Mouse (Mus musculus): ENCODE results near the gene Nrarp. TPM values are rescaled to one million over a fixed set of nuclear protein-coding genes. Genes with fewer than 3 reads are reported as not detected.
A peak's percentile ranks its signal among the peaks of the same experiment; 100 is the strongest.

Nrarp gene
- total RNA-seq, 2 experiments from 2014 or later: 0.42 to 3.0 TPM

GRCm38 (mm10) chr2:25172629-25173028, 7.9 kb upstream of the Nrarp start:
- no peak for ATAC-seq (replicated peaks; ENCODE audit: low FRiP score, poor library complexity, severe bottlenecking)

- ATAC-seq (replicated peaks; ENCODE audit: low FRiP score, poor library complexity, severe bottlenecking): no peak
Measured at GRCm38 (mm10) chr2:25173821-25174220, 6.7 kb upstream of the Nrarp start.

- ATAC-seq (replicated peaks; ENCODE audit: low FRiP score, poor library complexity, severe bottlenecking): no peak
Measured at GRCm38 (mm10) chr2:25174866-25175689, 5.5 kb upstream of the Nrarp start.

GRCm38 (mm10) chr2:25175690-25176078, 4.9 kb upstream of the Nrarp start:
- no peak for ATAC-seq (replicated peaks; ENCODE audit: low FRiP score, poor library complexity, severe bottlenecking)

GRCm38 (mm10) chr2:25176573-25176972, 4.0 kb upstream of the Nrarp start:
- ATAC-seq (replicated peaks; ENCODE audit: low FRiP score, poor library complexity, severe bottlenecking): no peak

GRCm38 (mm10) chr2:25177076-25177475, 3.5 kb upstream of the Nrarp start:
- no peak for ATAC-seq (replicated peaks; ENCODE audit: low FRiP score, poor library complexity, severe bottlenecking)

GRCm38 (mm10) chr2:25177685-25178084, 2.9 kb upstream of the Nrarp start:
- ATAC-seq (replicated peaks; ENCODE audit: low FRiP score, poor library complexity, severe bottlenecking): no peak

- no peak for ATAC-seq (replicated peaks; ENCODE audit: low FRiP score, poor library complexity, severe bottlenecking)
Measured at GRCm38 (mm10) chr2:25178285-25178972, 2.1 kb upstream of the Nrarp start.

GRCm38 (mm10) chr2:25179566-25180217, 866 bp upstream of the Nrarp start:
- no peak for ATAC-seq (replicated peaks; ENCODE audit: low FRiP score, poor library complexity, severe bottlenecking)

- peak; percentile 75 for ATAC-seq (replicated peaks; ENCODE audit: low FRiP score, poor library complexity, severe bottlenecking)
Measured at GRCm38 (mm10) chr2:25180973-25181890, 674 bp downstream of the Nrarp start.

- ATAC-seq (replicated peaks; ENCODE audit: low FRiP score, poor library complexity, severe bottlenecking): no peak; the same call in 1 of the 2 replicates
Measured at GRCm38 (mm10) chr2:25181891-25182397, 1.4 kb downstream of the Nrarp start.

GRCm38 (mm10) chr2:25182664-25183063, 2.1 kb downstream of the Nrarp start:
- no peak for ATAC-seq (replicated peaks; ENCODE audit: low FRiP score, poor library complexity, severe bottlenecking)

GRCm38 (mm10) chr2:25183336-25183735, 2.8 kb downstream of the Nrarp start:
- no peak for ATAC-seq (replicated peaks; ENCODE audit: low FRiP score, poor library complexity, severe bottlenecking)

GRCm38 (mm10) chr2:25184496-25184895, 3.9 kb downstream of the Nrarp start:
- ATAC-seq (replicated peaks; ENCODE audit: low FRiP score, poor library complexity, severe bottlenecking): no peak

- no peak for ATAC-seq (replicated peaks; ENCODE audit: low FRiP score, poor library complexity, severe bottlenecking)
Measured at GRCm38 (mm10) chr2:25185625-25186574, 5.3 kb downstream of the Nrarp start.

- ATAC-seq (replicated peaks; ENCODE audit: low FRiP score, poor library complexity, severe bottlenecking): no peak
Measured at GRCm38 (mm10) chr2:25186575-25186930, 6.0 kb downstream of the Nrarp start.

GRCm38 (mm10) chr2:25187841-25188240, 7.3 kb downstream of the Nrarp start:
- no peak for ATAC-seq (replicated peaks; ENCODE audit: low FRiP score, poor library complexity, severe bottlenecking)

- peak; percentile 69 for ATAC-seq (replicated peaks; ENCODE audit: low FRiP score, poor library complexity, severe bottlenecking)
Measured at GRCm38 (mm10) chr2:25193330-25193770, 12.8 kb downstream of the Nrarp start.

Data from erythroid progenitor cell, adult 5-6 weeks (primary cell).